Comparison of ENCODE assay signal across 18 mouse cellular contexts in genomic region chr10:60294621-60295020, GRCm38 (mm10).
"Had no signal": no experiment of that assay in that cellular context is flagged by ENCODE, and none has a peak within 500 bp of the region (broad histone marks: within the 10 kb centered on the region; RNA-seq: fewer than 3 reads in every experiment).

No protein-coding gene starts in this region.

- H3K27ac ChIP-seq: hindbrain, embryonic 13.5 days; hindbrain, postnatal 0 days; limb, embryonic 10.5 days; liver, embryonic 15.5 days; neural tube, embryonic 13.5 days; stomach, postnatal 0 days had no signal

- DNase-seq: lung, adult 2 months; lung, postnatal 4 days; right cerebral cortex, adult 18-20 months; right cerebral cortex, postnatal 25 days; thymus, adult 2 months; thymus, postnatal 25 days had no signal

- H3K9ac ChIP-seq: hindbrain, embryonic 13.5 days; liver, embryonic 15.5 days; neural tube, embryonic 13.5 days had no signal

- ATAC-seq: hindbrain, postnatal 0 days; lung, postnatal 0 days; midbrain, embryonic 16.5 days had no signal

- H3K27me3 ChIP-seq: hindbrain, embryonic 13.5 days; liver, embryonic 15.5 days; megakaryocyte, embryonic 14.5 days; neural tube, embryonic 13.5 days had no signal

- H3K4me3 ChIP-seq: hindbrain, embryonic 13.5 days; left cerebral cortex, adult 2 months; limb, embryonic 10.5 days; liver, embryonic 15.5 days; megakaryocyte, embryonic 14.5 days; neural tube, embryonic 13.5 days had no signal

- H3K4me2 ChIP-seq: hindbrain, embryonic 13.5 days; liver, embryonic 11.5 days; liver, embryonic 15.5 days; midbrain, embryonic 11.5 days; neural tube, embryonic 13.5 days had no signal

- H3K9me3 ChIP-seq: hindbrain, embryonic 13.5 days; limb, embryonic 10.5 days; liver, embryonic 15.5 days; megakaryocyte, embryonic 14.5 days; neural tube, embryonic 13.5 days had no signal
